Comparison of ENCODE assay signal across 14 mouse cellular contexts in genomic region chr4:137925176-137925575, GRCm38 (mm10).
DNase-seq lines count a peak whose midpoint lies in the region; ATAC-seq lines count a peak whose summit lies in the region.
"Had no signal": no experiment of that assay in that cellular context is flagged by ENCODE, and none has a peak within 500 bp of the region (broad histone marks: within the 10 kb centered on the region; RNA-seq: fewer than 3 reads in every experiment).

No protein-coding gene starts in this region.

- ATAC-seq in heart, embryonic 13.5 days (ENCODE audit: extremely low read depth, insufficient number of reproducible peaks, low FRiP score, low TSS enrichment): no peak
- ATAC-seq: inflammation-experienced regulatory T-cells, adult 6 months had no signal

- WGBS in heart, embryonic 13.5 days: 56% methylated on average over 4 of the region's 4 CpGs

- H3K36me3 ChIP-seq in heart, embryonic 13.5 days: peaks cover 53% of the 10 kb centered on the region
- H3K36me3 ChIP-seq: midbrain, embryonic 12.5 days had no signal

- H3K4me1 ChIP-seq in heart, embryonic 13.5 days: peaks cover 70% of the 10 kb centered on the region

- H3K27ac ChIP-seq in heart, embryonic 13.5 days (replicated peaks): peak overlapping the region; percentile 56; the same call in 1 of the 2 replicates
- H3K27ac ChIP-seq: limb, embryonic 15.5 days; midbrain, embryonic 12.5 days had no signal

- H3K4me3 ChIP-seq in heart, embryonic 13.5 days: no peak overlapping the region
- H3K4me3 ChIP-seq: erythroblast, embryonic 14.5 days; limb, embryonic 15.5 days; midbrain, embryonic 12.5 days had no signal

- no peak overlapping the region for H3K9ac ChIP-seq in heart, embryonic 13.5 days
- H3K9ac ChIP-seq: limb, embryonic 15.5 days; lung, embryonic 14.5 days; midbrain, embryonic 12.5 days had no signal

- no peak overlapping the region for H3K4me2 ChIP-seq in heart, embryonic 13.5 days
- H3K4me2 ChIP-seq: limb, embryonic 15.5 days; lung, embryonic 14.5 days; midbrain, embryonic 12.5 days had no signal

- no peaks in the 10 kb centered on the region for H3K9me3 ChIP-seq in heart, embryonic 13.5 days
- H3K9me3 ChIP-seq: limb, embryonic 15.5 days; midbrain, embryonic 12.5 days had no signal

- H3K27me3 ChIP-seq in heart, embryonic 13.5 days (replicated peaks): no peaks in the 10 kb centered on the region
- H3K27me3 ChIP-seq: limb, embryonic 15.5 days had no signal

- no peak for DNase-seq in heart, postnatal 25 days (ENCODE audit: low spot score)
- peak; percentile 35 for DNase-seq in lung, postnatal 25 days (ENCODE audit: low spot score)
- no peak for DNase-seq in lung, postnatal 4 days
- DNase-seq in adrenal gland, postnatal 14 days: peak; percentile 69
- peak; percentile 86 for DNase-seq in fibroblast of lung, adult 2 months (ENCODE audit: low read depth)
- DNase-seq in spleen, adult 12 weeks (ENCODE audit: low spot score): no peak
- DNase-seq: kidney, postnatal 14 days; lung, embryonic 14.5 days; spleen, adult 18-20 months had no signal

- intact Hi-C loops in heart, postnatal 25 days (cut with DNase I): no loop called here

Comparison
In these comparisons a context has a peak if more than half of its experiments do, and no peak if none do; other contexts are left out.
1. DNase-seq: peak in lung, postnatal 25 days (single experiment), adrenal gland, postnatal 14 days (single experiment) and fibroblast of lung, adult 2 months (single experiment); none in heart, postnatal 25 days (single experiment), lung, postnatal 4 days (0 of 2) and spleen, adult 12 weeks (single experiment).